ENCODE assay signal across 26 mouse cellular contexts in genomic region chr5:27275871-27276270, GRCm38 (mm10).
"Had no signal": no experiment of that assay in that cellular context is flagged by ENCODE, and none has a peak within 500 bp of the region (broad histone marks: within the 10 kb centered on the region; RNA-seq: fewer than 3 reads in every experiment).

No protein-coding gene starts in this region.

- H3K9ac ChIP-seq: embryonic facial prominence, embryonic 12.5 days; embryonic facial prominence, embryonic 13.5 days; embryonic facial prominence, embryonic 15.5 days; forebrain, embryonic 12.5 days; forebrain, embryonic 13.5 days; forebrain, embryonic 15.5 days; forebrain, postnatal 0 days had no signal

- ATAC-seq: forebrain, embryonic 13.5 days; forebrain, embryonic 14.5 days; forebrain, embryonic 15.5 days; forebrain, embryonic 16.5 days; forebrain, postnatal 0 days had no signal

- H3K4me1 ChIP-seq: embryonic facial prominence, embryonic 10.5 days; embryonic facial prominence, embryonic 12.5 days; embryonic facial prominence, embryonic 13.5 days; embryonic facial prominence, embryonic 15.5 days; forebrain, embryonic 12.5 days; forebrain, embryonic 13.5 days; forebrain, embryonic 15.5 days had no signal

- H3K27me3 ChIP-seq: embryonic facial prominence, embryonic 12.5 days; embryonic facial prominence, embryonic 13.5 days; embryonic facial prominence, embryonic 15.5 days; forebrain, embryonic 12.5 days; forebrain, embryonic 13.5 days; forebrain, embryonic 15.5 days had no signal

- H3K4me2 ChIP-seq: embryonic facial prominence, embryonic 12.5 days; embryonic facial prominence, embryonic 13.5 days; embryonic facial prominence, embryonic 15.5 days; forebrain, embryonic 12.5 days; forebrain, embryonic 13.5 days; forebrain, embryonic 15.5 days had no signal

- H3K27ac ChIP-seq: embryonic facial prominence, embryonic 10.5 days; embryonic facial prominence, embryonic 12.5 days; embryonic facial prominence, embryonic 13.5 days; embryonic facial prominence, embryonic 15.5 days; forebrain, embryonic 10.5 days; forebrain, embryonic 12.5 days; forebrain, embryonic 13.5 days; forebrain, embryonic 15.5 days; gastrocnemius, adult 2 months; heart, adult 2 months had no signal

- H3K4me3 ChIP-seq: embryonic facial prominence, embryonic 10.5 days; embryonic facial prominence, embryonic 12.5 days; embryonic facial prominence, embryonic 13.5 days; embryonic facial prominence, embryonic 15.5 days; erythroblast, embryonic 14.5 days; forebrain, embryonic 10.5 days; forebrain, embryonic 12.5 days; forebrain, embryonic 13.5 days; forebrain, embryonic 15.5 days; gastrocnemius, adult 2 months; heart, adult 2 months had no signal

- DNase-seq: cerebellum, adult 8-10 months; cerebellum, adult 9-11 months; cerebellum, postnatal 10 days; cerebellum, postnatal 14 days; cerebellum, postnatal 25 days; embryo, embryonic 11 days; forebrain, postnatal 0 days; gastrocnemius, adult 2 months; gastrocnemius, postnatal 10 days; gastrocnemius, postnatal 14 days; gastrocnemius, postnatal 25 days; gastrocnemius, postnatal 36 days; heart, adult 11 months; heart, adult 18-20 months; heart, adult 2 months had no signal

- H3K9me3 ChIP-seq: embryonic facial prominence, embryonic 10.5 days; embryonic facial prominence, embryonic 12.5 days; embryonic facial prominence, embryonic 13.5 days; embryonic facial prominence, embryonic 15.5 days; forebrain, embryonic 10.5 days; forebrain, embryonic 12.5 days; forebrain, embryonic 13.5 days; forebrain, embryonic 15.5 days had no signal

- H3K36me3 ChIP-seq: embryonic facial prominence, embryonic 10.5 days; embryonic facial prominence, embryonic 12.5 days; embryonic facial prominence, embryonic 13.5 days; embryonic facial prominence, embryonic 15.5 days; forebrain, embryonic 10.5 days; forebrain, embryonic 12.5 days; forebrain, embryonic 15.5 days had no signal
